Mouse (Mus musculus) cortical plate, adult 2 months (tissue): ENCODE data around the gene Psmc5.

ENCODE experiments used
- CTCF ChIP-seq: fragments of 200-500 bp; IDR thresholded peaks from 2 replicates; pipeline ENCODE4 v1.5.1; 2011; ENCODE audit warnings: mild to moderate bottlenecking, control low read depth, low read length; ENCODE audit not compliant: insufficient read depth; ENCODE audit errors: extremely low read depth
- POLR2A ChIP-seq: fragments of 200-500 bp; IDR thresholded peaks from 2 replicates; pipeline ENCODE4 v1.6.1; 2011; ENCODE audit warnings: mild to moderate bottlenecking, low read length, control low read depth; ENCODE audit not compliant: insufficient read depth; ENCODE audit errors: extremely low read depth

GRCm38 (mm10) chr11:106260826-106261450 is 5.0 kb downstream of the Psmc5 start:
- no peak for TF ChIP-seq CTCF
- TF ChIP-seq POLR2A, result no peak
